Mouse (Mus musculus): ENCODE results near the gene Ulk4.
"Not testable (repeated sequence)": the region's sequence is repeated elsewhere in the genome, so short reads cannot be mapped to it uniquely, and the experiment has no call there.

Ulk4 gene

DNA sequence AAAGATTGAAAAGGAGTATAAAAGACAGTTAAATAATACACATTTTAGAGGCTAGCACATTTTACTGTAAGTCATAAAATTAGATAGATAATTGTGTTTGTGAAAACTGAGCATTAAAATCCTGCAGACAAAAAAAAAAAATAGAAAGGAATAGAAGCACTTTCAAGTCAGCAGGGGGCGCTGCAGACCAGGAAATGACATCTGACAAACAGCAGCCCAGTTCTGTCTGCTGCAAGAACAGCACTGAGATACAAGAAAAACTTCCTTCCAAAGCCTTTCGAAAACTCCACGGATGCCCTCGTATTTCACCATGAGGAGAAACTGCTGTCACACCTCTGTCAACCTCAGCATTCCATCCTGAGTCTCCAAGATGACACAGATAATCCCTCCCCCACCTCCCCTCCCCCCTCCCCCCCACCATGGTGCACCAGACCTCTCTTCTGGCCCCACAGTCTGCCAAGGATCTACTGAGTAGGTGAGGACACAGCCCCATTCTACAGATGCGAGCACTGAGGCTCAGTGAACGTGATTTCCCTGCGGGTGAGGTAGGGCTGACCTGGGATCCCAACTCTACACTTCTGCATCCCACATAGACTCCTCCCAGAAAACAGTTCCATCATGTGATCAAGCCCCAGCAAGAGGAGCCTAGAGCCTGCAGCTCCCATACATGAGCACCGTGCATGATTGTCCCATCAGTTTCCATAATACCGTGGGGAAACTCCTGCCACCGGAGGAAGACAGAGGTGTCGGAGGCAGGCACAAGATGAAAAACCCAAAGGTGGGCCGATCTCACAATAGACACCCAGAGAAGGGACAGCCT is 28.8 kb downstream of the Ulk4 start:
- peak; percentile 93 for DNase-seq

GRCm38 (mm10) chr9:121247047-121247446 is 29.9 kb downstream of the Ulk4 start:
- no peak for DNase-seq

DNA sequence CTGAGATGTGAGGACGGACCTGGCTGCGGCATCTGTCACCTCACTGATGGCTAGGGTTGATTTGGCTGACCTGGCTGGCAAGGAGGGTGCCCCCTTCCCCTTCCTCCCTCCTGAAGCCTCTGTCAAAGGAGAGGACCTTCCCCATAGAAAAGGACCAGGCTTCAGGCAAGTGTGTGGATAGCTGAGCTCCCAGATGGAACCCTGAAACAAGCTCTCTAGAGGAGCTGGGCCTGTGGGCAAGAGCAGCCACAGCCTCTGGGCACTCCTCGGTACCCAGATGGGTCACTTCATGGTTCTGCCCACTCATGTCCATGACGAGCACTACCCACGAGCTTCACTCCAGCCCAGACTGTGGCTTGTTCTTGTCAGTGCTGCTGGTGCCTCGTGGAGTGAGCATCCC is 34.7 kb downstream of the Ulk4 start:
- DNase-seq: no peak

- no peak for DNase-seq
Observed at GRCm38 (mm10) chr9:121241806-121242205, 35.2 kb downstream of the Ulk4 start.

- no peak for DNase-seq
Observed at GRCm38 (mm10) chr9:121241366-121241765, 35.6 kb downstream of the Ulk4 start.

GRCm38 (mm10) chr9:121240242-121240641 is 36.8 kb downstream of the Ulk4 start:
- DNase-seq: not testable (repeated sequence)

GRCm38 (mm10) chr9:121239571-121239970 is 37.4 kb downstream of the Ulk4 start:
- DNase-seq: no peak

- DNase-seq: no peak
Observed at GRCm38 (mm10) chr9:121218636-121219035, 58.4 kb downstream of the Ulk4 start.

DNA sequence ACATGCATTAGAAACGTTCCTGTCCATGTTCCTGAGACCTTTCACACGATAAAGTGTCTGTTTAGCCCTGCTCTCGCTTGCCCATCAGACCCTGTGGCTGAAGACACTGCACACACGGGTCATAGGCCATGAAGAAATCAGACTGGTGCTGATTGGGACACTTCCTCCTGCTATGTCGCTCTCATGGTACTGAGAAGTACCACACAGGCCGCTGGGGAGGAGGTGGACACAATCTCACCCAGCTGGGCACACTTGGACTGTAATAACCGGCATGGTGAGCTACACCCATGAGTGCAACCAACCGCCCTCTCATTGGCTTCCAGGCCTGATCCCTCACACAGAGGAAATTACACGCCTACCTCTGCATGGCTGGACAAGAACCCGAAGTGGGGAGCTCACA is 58.8 kb downstream of the Ulk4 start:
- no peak for DNase-seq

DNA sequence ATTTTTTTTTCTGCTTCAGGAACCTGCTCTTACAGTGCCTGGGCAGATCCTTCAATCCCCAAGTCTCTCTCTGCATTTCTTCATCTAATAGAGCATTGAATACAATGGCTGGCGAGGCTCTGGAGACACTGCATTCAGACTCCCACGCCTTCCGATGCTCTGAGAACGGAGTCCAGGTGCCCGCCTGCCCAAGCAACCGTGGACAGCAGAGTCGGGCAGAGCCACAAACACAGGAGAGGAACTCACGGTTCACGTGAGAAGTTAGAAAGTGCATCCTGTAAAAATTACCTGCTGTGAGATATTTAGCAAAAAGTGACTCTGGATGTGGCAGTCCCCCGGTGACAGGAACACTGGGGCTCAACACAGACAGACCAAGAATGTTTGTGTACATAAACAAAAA is 59.3 kb downstream of the Ulk4 start:
- no peak for DNase-seq

DNA sequence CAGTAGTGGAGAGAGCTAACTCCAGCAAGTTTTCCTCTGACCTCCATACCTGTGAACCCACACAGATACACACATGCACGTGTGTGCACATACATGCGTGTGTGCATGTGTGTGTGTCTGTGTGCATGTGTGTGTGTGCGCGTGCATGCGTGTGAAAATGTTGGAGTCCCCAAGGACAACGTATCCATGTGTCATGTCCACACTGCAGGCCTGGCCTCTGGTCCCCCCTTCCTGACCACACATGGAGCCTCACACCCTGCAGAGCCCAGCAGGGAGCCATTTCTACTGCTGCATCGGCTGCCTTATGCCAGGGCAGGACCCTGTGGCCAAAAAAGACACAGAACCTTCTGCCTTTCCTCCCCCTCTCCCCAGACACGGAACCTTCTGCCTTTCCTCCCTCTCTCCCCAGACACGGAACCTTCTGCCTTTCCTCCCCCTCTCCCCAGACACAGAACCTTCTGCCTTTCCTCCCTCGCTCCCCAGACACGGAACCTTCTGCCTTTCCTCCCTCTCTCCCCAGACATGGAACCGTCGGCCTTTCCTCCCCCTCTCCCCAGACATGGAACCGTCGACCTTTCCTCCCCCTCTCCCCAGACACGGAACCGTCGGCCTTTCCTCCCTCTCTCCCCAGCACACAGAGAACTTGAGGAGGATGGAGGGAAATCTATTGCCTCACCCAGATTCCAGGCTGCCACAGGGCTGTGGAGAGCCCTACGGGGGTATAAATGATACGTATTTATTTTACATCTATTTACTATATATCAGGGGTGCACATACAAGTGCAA is 60.3 kb downstream of the Ulk4 start:
- DNase-seq: no peak

- DNase-seq: peak; percentile 74
Observed at GRCm38 (mm10) chr9:121215349-121216000, 61.5 kb downstream of the Ulk4 start.

DNA sequence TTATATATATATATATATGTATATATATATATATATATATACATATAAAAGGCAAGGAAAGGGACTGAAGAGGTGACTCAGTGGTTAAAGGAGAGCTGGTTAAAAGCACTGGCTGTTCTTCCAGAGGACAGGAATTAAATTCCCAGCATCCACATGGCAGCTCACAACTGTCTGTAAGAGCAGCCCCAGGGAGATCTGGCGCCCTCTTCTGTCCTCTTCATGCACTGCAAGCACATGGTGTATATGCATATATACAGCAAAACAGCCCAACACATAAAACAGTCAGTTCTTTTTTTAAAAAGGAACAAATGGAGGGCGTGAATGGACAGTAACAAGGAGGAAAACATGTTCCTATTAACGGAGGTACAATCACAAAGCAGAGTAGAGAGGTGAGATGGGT is 64.7 kb downstream of the Ulk4 start:
- no peak for DNase-seq

- DNase-seq: no peak
Observed at GRCm38 (mm10) chr9:121205046-121205445, 72.0 kb downstream of the Ulk4 start.

DNA sequence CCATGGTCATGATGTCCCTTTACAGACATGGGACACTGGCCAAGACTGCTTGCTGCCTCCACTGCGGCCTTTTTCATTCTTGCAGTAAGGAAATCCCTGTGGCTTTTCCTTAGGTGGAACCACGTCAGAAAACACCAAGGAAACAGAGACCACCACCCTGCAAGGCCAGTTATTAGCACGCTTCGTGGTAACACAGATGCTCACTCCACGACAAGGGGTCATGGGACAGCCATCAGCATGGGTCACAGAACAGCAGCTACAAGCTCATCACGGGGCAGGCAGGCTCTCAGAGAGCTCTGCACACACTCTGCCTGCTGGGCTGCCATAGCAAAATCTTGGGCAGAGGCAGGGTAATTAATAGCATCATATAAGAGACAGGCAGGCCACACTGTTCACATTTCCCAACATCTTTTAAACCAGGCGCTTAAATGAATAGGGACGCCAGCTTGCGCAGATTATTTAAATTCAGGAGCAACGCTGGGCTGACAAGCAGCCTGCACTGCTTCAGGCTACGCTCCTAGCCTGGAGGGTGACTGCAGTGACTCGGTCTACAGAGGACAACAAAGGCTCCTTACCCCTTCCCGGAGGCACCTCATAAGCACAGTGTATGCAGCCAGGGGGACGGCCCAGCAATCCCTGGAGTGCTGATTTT is 72.7 kb downstream of the Ulk4 start:
- DNase-seq: no peak

DNA sequence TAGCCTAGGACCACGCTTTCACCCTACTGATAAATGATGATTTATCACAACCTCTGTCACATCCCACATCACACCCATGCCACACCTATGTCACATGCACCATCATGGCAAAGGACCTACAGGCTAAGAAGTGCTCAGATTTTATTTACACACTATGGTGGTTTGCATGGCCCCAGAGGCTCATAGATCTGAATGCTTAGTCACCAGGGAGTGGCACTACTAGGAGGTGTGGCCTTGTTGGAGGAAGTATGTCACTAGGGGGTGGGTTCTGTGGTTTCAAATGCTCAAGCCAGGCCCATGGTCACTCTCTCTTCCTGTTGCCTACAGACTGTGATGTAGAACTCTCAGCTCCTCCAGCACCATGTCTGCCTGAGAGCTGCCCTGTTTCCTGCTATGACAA is 73.3 kb downstream of the Ulk4 start:
- DNase-seq: no peak

GRCm38 (mm10) chr9:121199146-121199685 is 77.8 kb downstream of the Ulk4 start:
- DNase-seq: not testable (repeated sequence)

GRCm38 (mm10) chr9:121196473-121196872 is 80.5 kb downstream of the Ulk4 start:
- DNase-seq: no peak

- no peak for DNase-seq
Observed at GRCm38 (mm10) chr9:121195106-121195505, 81.9 kb downstream of the Ulk4 start.

- no peak for DNase-seq
Observed at GRCm38 (mm10) chr9:121192601-121193370, 84.2 kb downstream of the Ulk4 start.

DNA sequence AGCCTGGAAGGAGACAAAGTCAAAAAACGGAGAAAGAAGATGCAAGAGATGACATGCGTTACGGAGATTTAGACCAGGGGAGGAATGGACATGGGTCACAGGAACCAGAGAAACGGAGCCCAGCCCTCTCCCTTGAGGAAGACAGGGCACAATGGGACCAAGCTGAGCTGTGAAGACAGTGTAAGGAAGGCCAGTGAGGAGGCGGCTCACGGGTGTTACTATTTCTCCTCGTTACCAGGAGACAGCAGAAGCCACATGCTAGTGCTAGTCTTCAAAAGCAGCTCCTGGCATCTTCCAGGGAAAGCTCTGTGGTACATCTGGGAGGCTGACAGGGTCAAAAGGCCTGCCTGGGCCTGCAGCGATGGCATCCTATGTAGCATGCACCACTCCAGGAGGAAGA is 89.2 kb downstream of the Ulk4 start:
- DNase-seq: no peak

GRCm38 (mm10) chr9:121185796-121186195 is 91.2 kb downstream of the Ulk4 start:
- no peak for DNase-seq

Measured in right cerebral cortex, postnatal 14 days (tissue).